Mouse (Mus musculus): Measurements from ENCODE around the gene Dyrk4. TPM values are rescaled to one million over a fixed set of nuclear protein-coding genes. Genes with fewer than 3 reads are reported as not detected.

Gene Dyrk4
- polyA plus RNA-seq (2012; rRNA removed) (not detected in 2 replicates), polyA plus RNA-seq (2014; fragmentation: Nextera tagmentation; extraction: Ambion mirVana) (0.09 TPM in 1 of 2 replicates, not detected in the other)

DNA sequence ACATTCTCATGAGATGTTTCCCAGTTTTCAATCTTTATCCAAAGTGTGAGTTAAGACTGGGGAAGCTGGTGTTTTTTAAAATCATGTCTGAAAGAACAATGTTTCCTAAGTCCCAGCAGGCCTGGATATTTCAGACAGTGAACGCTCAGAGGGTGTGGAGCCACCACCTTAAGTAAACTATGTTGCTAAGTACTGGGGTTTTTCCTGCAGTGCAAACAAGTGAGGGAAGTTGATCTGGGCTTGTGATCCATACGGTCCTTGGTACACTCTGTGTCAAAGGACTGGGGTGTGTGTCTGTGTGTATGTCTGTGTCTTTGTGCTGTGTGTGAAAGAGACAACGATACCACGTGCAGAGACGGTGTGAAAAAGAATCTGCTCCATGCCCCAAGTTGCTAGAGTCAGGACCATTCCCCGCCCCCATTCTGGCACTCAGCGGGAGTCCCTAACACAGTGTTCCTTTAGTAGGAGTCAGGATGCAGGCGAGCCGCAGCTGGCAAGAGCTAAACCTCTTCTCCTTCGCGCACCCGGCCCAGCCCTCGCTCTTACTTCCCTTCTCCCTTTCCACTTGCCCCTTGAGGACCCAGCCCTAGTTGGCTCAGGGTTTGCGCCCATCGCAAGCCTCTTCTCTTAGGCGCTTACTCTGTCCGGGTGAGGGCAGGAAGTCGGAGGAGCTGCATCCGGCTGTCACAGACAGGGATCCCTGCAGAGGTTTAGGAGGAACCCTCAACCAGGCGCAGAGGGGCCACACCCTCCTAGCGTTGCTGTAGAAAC, at the start of gene Dyrk4:
Gene Dyrk4 (minus strand): TSS at position 729 of the 771 bp plus-strand sequence.
- ATAC-seq (ENCODE audit: insufficient read depth) (peak; percentile 35; the same call in 1 of the 2 replicates), DNase-seq (ENCODE audit: low read depth in 3 of 3, low spot score in 3 of 3) (no peak)
- WGBS (ENCODE audit: insufficient replicate concordance): 24% methylated on average over 21 of the region's 21 CpGs
- Histone ChIP-seq H3K36me3 (replicated peaks; ENCODE audit: control insufficient read depth, insufficient read depth, low read depth) (peaks cover 41% of the 10 kb centered on the region), H3K27me3 (ENCODE audit: control insufficient read depth, insufficient read depth, low read length) (no peaks in the 10 kb centered on the region), H3K27ac (no peak within 1 kb of the TSS), H3K9ac (replicated peaks) (no peak within 1 kb of the TSS), H3K4me1 (replicated peaks; ENCODE audit: control insufficient read depth in 2 of 2, insufficient read depth in 2 of 2, low read length in 1 of 2) (0 out of 4 replicates have a peak, but pooled peaks cover 0 to 3% of the 10 kb centered on the region in 2 experiments), H3K4me2 (ENCODE audit: low read depth) (no peak within 1 kb of the TSS), H3K9me3 (ENCODE audit: control insufficient read depth, low read length) (no peaks in the 10 kb centered on the region), H3K4me3 (ENCODE audit: insufficient read depth in 1 of 2, low read depth in 2 of 2, low read length in 2 of 2) (no peak within 1 kb of the TSS)
- TF ChIP-seq EP300 (IDR thresholded peaks at IDR 0.05; ENCODE audit: low read depth) (no peak), CTCF (IDR thresholded peaks at IDR 0.05; ENCODE audit: low read depth) (no peak)

- Histone ChIP-seq H3K9ac (replicated peaks) (no peak overlapping the region), H3K9me3 (ENCODE audit: control insufficient read depth, low read length) (no peaks in the 10 kb centered on the region), H3K4me1 (replicated peaks; ENCODE audit: control insufficient read depth in 2 of 2, insufficient read depth in 2 of 2, low read length in 1 of 2) (no peaks in the 10 kb centered on the region), H3K36me3 (replicated peaks; ENCODE audit: control insufficient read depth, insufficient read depth, low read depth) (peaks cover 5% of the 10 kb centered on the region; the same call in 1 of the 2 replicates), H3K4me3 (ENCODE audit: insufficient read depth in 1 of 2, low read depth in 2 of 2, low read length in 2 of 2) (no peak overlapping the region), H3K4me2 (ENCODE audit: low read depth) (no peak overlapping the region), H3K27me3 (ENCODE audit: control insufficient read depth, insufficient read depth, low read length) (no peaks in the 10 kb centered on the region), H3K27ac (no peak overlapping the region)
- TF ChIP-seq CTCF (IDR thresholded peaks at IDR 0.05; ENCODE audit: low read depth) (no peak), EP300 (IDR thresholded peaks at IDR 0.05; ENCODE audit: low read depth) (no peak)
- WGBS (ENCODE audit: insufficient replicate concordance): 74% methylated on average over 14 of the region's 14 CpGs
- DNase-seq (ENCODE audit: low read depth in 3 of 3, low spot score in 3 of 3) (no peak), ATAC-seq (ENCODE audit: insufficient read depth) (no peak)
These were observed 44.8 kb upstream of the Dyrk4 start for GRCm38 (mm10) chr6:126966241-126967026.

GRCm38 (mm10) chr6:126963426-126963825, 41.8 kb upstream of the Dyrk4 start:
- Histone ChIP-seq H3K9ac (replicated peaks) (no peak overlapping the region), H3K4me3 (ENCODE audit: insufficient read depth in 1 of 2, low read depth in 2 of 2, low read length in 2 of 2) (no peak overlapping the region), H3K27ac (no peak overlapping the region), H3K36me3 (replicated peaks; ENCODE audit: control insufficient read depth, insufficient read depth, low read depth) (peaks cover 5% of the 10 kb centered on the region; the same call in 1 of the 2 replicates), H3K27me3 (ENCODE audit: control insufficient read depth, insufficient read depth, low read length) (no peaks in the 10 kb centered on the region), H3K4me2 (ENCODE audit: low read depth) (no peak overlapping the region), H3K4me1 (replicated peaks; ENCODE audit: control insufficient read depth in 2 of 2, insufficient read depth in 2 of 2, low read length in 1 of 2) (no peaks in the 10 kb centered on the region), H3K9me3 (ENCODE audit: control insufficient read depth, low read length) (no peaks in the 10 kb centered on the region)
- no peak for ATAC-seq (ENCODE audit: insufficient read depth)
- DNase-seq (ENCODE audit: low read depth in 3 of 3, low spot score in 3 of 3): no peak
- TF ChIP-seq CTCF (IDR thresholded peaks at IDR 0.05; ENCODE audit: low read depth) (no peak), EP300 (IDR thresholded peaks at IDR 0.05; ENCODE audit: low read depth) (no peak)
- 72% methylated on average over 9 of the region's 9 CpGs for WGBS (ENCODE audit: insufficient replicate concordance)

DNA sequence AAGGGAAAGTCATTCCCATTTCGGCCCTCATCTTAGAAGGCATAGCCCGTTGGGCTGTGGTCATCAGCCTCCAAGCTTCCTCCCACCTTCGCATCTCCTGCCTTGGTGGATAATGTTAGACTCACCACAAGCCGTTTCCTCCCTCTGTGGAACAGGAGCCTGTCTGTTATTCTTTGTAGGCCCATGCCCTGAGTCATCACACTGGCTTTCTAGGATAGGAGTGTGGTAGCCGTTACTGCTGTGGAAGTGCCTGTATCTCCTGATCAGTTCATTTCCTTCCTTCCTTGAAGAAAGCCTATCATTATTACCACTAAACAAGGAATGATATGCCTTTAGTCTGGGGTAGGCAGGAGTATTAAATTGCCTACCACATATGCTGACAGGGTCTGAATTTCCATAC, 41.1 kb upstream of the Dyrk4 start:
- Histone ChIP-seq H3K9ac (replicated peaks) (no peak overlapping the region), H3K9me3 (ENCODE audit: control insufficient read depth, low read length) (no peaks in the 10 kb centered on the region), H3K4me3 (ENCODE audit: insufficient read depth in 1 of 2, low read depth in 2 of 2, low read length in 2 of 2) (no peak overlapping the region), H3K27ac (no peak overlapping the region), H3K36me3 (replicated peaks; ENCODE audit: control insufficient read depth, insufficient read depth, low read depth) (peaks cover 5% of the 10 kb centered on the region; the same call in 1 of the 2 replicates), H3K27me3 (ENCODE audit: control insufficient read depth, insufficient read depth, low read length) (no peaks in the 10 kb centered on the region), H3K4me2 (ENCODE audit: low read depth) (no peak overlapping the region), H3K4me1 (replicated peaks; ENCODE audit: control insufficient read depth in 2 of 2, insufficient read depth in 2 of 2, low read length in 1 of 2) (no peaks in the 10 kb centered on the region)
- TF ChIP-seq EP300 (IDR thresholded peaks at IDR 0.05; ENCODE audit: low read depth) (no peak), CTCF (IDR thresholded peaks at IDR 0.05; ENCODE audit: low read depth) (no peak)
- WGBS (ENCODE audit: insufficient replicate concordance): 18% methylated on average over 5 of the region's 5 CpGs
- DNase-seq (ENCODE audit: low read depth in 3 of 3, low spot score in 3 of 3): no peak
- no peak for ATAC-seq (ENCODE audit: insufficient read depth)
